Mouse (Mus musculus) spleen, adult 2 months (tissue): ENCODE data around the gene Atoh7.

Experiments
- CTCF ChIP-seq: fragments of 200-500 bp; IDR thresholded peaks from 2 replicates; pipeline ENCODE4 v1.5.1; 2011; ENCODE audit warnings: mild to moderate bottlenecking, inconsistent platforms; ENCODE audit not compliant: insufficient read depth, insufficient read length, insufficient replicate concordance; ENCODE audit errors: extremely low read depth
- POLR2A ChIP-seq: fragments of 200-500 bp; IDR thresholded peaks from 2 replicates; pipeline ENCODE4 v1.6.1; 2011; ENCODE audit warnings: low read depth, low read length, inconsistent platforms

GRCm38 (mm10) chr10:63117583-63117982 is 18.1 kb downstream of the Atoh7 start:
- TF ChIP-seq POLR2A (no peak), CTCF (no peak)
